Mouse (Mus musculus) spleen, postnatal 14 days (tissue): ENCODE results near the gene Dync1i1.
"Not testable (repeated sequence)": the region's sequence is repeated elsewhere in the genome, so short reads cannot be mapped to it uniquely, and the experiment has no call there.

Source experiments
- DNase-seq, 2 experiments: peaks; one replicate each; pipeline ENCODE4 v3.0.0; 2021 to 2022; ENCODE audit warnings: low spot score in 2 of 2

Gene Dync1i1

DNA sequence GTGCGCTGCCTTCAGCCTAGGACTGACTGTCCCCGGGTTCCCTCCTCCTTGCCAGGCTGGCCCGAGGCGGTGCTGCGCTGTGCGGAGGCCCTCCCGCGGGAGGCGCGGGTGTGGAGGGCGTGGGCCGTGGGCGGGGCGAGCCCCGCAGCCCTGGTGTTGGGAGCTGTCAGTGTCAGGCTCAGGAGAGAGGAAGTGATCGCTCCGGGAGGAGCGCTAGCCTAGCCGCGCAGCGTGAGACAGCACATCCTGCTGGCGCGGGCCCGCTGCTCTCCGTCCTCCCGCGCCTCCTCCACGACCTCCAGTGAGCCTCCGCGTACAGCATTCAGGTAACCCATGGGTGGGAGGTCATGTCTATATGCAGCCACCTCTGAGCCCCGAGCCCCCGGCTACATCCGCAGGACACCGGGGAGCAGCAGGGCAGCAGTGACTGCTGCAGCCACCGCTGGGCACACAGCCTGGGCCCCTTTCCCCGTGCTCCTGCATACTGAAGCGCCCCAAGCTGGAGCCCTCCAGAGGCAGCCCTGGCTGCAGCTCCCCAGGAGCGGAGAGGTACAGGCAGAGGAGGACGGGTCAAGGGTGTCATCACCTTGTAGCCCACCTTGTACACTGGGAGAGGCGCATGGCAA, at the start of gene Dync1i1:
Gene Dync1i1 (plus strand): TSS at position 29 of the 626 bp plus-strand sequence.
- DNase-seq, result no peak

DNA sequence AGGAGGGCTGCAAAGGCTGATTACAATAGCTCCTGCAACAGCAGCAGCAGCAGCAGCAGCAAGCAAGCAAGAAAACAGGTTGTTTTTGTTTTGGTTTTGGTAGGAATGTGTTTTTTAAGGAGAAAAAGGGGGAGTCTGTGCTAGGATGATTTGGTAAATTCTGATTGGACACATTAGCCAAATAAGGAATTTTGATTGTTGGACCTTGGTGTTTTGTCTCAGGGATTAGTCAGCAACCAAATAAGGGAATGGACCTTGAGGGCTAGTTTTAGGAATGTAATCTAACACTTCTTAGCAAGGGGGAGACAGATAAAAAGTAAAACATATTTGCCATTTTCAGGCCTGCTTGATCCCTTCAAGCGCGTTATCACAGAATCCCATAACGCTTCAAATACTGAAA, 45.7 kb upstream of the Dync1i1 start:
- no peak for DNase-seq

DNA sequence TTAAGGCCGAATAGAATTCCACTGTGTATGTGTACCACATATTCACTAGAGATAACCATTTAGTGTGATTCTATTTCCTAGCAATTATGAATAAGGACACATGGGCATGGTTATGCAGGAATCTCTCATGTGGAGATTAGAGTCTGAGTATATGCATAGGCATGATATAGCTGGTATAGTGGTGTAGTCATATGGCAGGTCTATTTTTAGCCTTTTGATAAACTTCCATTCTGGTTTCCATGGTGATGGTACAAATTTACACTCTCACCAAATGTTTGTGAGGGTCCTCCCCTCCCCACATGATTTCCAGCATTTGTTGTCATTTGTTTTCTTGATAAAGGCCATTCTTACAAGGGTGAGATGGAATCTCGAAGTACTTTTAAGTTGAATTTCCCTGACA, 23.6 kb upstream of the Dync1i1 start:
- no peak for DNase-seq

DNA sequence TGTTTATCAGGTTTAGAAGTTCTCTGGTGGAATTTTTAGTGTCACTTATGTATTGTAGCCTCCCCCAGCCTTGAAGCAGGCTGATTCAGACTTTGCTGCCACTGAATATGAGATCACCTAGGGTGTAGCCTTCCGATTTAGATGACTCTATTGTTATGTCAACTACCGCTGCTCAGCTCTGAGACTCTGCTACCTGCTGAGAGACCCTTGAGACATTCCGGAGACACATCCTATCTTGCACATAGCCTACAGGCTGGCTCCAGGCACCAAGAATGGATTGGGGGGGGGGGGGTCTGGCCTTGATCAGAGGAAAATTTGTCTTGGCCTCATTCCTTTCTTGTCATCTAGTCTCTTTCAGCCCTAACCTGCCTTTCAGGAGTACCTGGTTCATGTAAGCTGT, 17.5 kb upstream of the Dync1i1 start:
- not testable (repeated sequence) for DNase-seq

DNA sequence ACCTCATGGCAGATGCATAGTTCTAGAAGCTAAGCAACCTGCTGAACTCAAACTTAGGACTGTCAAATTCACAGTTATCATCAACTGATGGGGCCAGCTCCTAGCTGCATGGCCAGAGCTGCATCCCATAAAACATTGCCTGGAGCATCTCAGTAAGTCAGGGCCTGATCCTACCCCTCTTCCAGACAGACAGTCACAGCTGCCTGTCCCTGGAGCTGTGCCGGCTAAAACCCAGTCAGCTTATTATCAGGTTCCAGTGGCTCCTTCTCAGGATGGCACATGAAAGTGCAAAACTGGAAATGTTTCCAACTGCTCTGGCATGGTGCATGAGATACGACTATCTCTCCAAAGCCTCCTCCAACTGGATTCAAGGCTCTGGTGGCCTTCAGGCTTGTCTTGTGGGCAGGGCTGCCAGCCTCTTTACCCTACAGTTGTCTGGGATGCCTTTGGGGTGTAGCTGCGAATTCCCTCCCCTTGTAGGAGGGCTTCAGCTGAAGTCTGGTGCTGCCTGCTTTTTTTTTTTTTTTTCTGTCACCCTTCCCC, 15.3 kb upstream of the Dync1i1 start:
- no peak for DNase-seq

DNA sequence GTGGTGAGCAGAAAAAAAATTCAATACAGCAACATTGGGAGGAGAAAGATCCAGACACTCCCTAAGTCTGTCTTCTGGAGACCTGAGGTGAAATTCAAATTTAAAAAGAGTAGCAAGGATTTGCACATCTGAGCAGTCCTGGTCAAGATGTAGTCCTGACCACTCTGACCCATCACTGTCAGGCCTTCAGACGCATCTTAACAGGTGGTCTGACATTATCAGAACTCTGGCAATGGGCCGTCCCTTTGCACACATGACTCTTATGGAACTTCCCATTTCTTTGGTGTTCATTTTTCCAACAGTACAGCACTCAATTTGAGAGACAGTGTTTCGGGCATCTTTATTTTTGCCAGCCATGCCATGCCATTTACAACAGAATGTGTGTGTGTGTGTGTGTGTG, 12.8 kb upstream of the Dync1i1 start:
- no peak for DNase-seq

DNA sequence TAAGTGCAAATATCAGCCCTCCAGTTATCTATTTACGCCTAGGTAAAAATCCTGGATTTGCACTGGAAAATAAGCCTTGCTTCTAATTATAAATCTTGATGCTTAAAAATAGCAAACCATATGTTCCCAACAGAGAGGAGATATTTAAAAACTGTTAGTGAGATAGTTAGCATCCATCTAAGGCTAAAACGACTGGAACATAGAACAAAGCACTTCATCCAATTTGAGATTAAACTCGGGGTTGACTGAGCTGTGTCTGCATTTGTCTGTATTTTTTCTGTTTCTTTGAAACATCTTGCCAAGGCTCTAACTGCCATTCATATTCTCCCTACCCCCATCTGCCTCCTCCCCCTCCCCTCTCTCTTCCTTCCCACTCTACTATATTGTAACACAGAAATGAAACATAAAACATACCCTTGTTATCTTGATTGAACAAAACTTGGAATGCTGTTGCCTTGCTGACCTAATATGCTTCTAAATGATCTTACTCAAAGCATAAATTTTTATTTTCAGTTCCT, 10.3 kb upstream of the Dync1i1 start:
- no peak for DNase-seq

DNA sequence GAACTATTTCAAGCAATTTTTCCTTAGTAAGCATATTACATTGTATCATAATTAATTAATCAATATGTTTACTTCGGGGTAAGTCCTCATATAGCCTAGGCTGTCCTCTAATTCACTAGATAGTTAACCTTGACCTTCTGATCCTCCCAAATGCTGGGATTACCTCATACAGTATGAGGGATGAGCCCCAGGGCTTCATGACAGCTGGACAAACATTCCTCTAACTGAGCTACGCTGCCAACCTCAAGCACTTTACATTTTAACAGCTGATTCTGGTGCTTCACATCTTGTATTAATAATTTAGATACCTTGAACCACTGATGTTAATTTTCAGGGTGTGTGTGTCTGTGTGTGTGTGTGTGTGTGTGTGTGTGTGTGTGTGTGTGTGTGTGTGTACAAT, 6.5 kb upstream of the Dync1i1 start:
- no peak for DNase-seq

DNA sequence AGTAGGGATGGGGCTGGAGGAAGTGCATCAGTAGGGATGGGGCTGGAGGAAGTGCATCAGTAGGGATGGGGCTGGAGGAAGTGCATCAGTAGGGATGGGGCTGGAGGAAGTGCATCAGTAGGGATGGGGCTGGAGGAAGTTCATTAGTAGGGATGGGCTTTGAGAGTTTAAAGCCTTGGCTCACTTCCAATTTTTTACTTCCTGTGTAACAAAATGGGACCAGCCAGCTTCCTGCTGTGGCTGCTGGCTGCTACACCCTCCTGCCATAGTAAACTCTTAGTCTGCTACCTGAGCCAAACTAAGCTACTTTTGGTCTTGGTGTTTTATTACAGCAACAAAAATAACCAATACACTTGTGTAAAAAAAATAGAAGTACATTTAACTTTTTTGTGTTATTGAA, 4.7 kb upstream of the Dync1i1 start:
- not testable (repeated sequence) for DNase-seq

DNA sequence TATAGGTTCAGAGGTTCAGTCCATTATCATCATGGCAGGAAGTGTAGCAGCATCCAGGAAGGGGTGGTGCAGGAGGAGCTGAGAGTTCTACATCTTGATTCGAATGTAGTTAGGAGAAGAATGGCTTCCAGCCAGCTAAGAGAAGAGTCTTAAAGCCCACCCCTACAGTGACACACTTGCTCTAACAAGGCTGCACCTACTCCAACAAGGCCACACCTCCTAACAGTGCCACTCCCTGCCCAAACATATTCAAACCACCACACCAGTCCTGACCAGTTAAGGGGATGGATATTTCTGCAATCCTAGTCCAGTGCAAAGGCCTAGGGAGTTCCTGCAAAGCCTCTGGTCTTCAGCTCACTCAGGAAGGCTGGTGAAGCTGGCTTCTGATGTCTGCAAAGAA, 1.5 kb upstream of the Dync1i1 start:
- DNase-seq, result no peak

DNA sequence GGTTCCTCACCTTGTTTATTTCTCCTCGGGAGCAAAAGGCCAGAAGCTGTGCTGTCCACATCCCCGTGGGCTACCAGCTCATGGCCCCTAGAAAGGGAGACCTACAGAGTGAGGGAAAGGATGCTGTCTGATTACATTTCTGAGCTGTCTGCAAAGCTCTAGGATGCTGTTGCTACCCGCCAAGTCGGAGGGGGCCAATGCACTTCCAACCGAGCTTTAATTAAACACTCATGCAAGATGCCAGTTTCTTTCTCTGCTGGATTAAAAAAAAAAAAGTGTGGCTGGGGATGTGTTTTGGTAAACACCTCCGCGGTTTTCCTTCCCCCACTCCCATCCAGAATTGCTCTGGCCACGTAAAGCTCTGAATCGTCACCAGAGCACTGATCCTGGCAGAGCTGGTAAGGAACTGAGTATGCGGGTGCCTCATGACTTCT, 815 bp downstream of the Dync1i1 start:
- no peak for DNase-seq

DNA sequence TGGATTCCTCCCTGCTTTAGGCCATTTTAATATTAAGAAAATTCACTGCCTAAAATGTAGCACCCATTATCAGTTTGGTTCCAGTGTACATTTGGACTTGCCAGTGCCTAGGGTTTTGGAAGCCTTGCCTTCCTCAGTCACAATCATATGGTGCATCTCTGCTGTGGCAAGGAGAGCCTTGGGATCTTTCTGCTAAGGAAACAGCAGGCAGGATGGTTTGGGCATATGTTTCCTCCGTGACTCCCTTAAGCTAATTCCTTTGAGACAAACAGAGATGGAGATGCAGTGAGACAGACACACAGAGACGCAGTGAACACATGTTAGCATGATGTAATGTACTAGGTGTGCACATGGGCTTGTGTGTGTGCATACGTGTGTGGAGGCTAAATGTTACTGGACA, 7.8 kb downstream of the Dync1i1 start:
- no peak for DNase-seq

DNA sequence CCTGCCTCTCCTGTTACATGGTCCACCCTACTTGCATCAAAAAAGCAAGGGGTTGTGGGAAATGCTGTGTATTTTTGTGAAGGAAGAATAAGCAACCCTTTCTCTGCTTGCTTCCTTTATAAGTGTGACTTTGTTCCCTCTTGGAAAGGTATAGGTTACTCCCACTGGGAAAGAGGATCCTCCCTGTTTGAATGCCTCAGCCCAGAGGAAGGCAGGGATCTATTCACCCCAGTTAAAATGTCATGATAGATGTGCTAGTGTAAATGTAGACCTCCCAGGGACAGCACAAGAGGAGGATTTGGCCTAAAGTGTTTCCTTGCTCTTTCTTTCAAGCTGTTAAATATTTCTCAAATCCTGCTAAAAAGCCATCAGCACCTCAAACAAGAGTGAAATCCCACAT, 9.0 kb downstream of the Dync1i1 start:
- no peak for DNase-seq

DNA sequence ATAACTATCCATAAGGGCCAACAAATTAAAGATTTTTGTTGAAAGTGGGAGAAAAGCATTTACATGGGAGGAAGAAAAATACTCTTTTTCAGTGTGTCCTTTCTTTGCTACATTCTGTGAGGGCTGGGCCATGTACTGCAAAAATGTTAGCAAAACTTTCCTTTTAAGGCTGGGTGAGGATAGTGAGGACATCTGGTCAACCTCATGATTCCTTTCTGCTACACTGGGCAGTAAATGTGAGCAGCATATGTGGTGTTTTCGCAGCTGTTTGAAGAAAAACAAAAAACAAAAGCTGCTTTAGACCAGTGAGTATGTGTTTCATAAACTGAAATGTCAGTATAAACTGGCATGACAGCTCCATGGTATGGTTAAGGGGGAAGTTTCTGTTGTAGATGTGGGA, 9.4 kb downstream of the Dync1i1 start:
- no peak for DNase-seq

DNA sequence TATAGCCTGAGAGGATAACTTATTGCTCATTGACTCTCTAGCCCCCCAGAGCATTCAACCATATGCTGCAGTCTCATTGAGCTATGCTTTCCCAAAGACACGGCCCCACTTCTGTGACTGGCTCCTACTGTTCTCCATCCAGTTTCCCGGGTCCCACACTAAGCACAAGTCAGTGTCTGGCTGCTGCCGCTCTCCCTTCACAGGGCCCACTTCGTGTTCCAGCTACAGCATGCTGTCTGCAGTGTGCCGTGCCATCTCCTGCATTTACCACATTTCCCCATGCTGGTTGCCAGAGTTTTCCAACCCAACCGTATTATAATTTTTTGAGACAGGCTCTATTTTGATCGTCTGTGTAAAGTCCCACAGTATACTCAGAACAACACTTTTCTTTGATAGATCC, 14.3 kb downstream of the Dync1i1 start:
- no peak for DNase-seq

DNA sequence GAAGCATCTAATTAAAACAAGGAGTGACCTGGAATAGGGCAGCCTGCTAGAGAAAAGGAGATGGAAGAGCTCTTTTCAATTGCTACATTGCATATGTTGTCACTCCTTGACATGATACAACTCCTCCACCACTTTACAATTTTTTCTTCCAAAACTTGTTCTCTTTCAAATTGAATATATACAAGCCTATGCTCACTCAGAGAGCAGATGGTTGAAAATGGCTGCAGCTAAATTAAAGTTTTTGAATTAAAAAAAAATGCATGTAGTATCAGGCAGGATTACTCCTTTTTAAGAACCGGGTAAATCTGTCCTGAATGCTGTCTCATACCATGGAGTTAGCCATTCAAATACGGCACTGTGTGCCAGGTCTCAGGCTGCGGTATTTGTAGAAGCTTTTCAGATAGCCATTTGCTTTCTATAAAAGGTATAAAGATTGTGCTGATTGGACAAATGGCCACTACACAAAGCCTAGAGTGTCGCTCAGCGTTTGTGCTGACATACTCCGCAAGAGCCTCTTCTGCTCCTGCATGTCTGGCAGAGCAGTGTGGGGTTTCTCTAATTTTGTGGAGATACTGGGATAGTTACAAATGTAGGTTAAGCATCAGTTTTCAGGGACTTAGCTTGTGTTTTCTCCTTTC, 16.1 kb downstream of the Dync1i1 start:
- no peak for DNase-seq

DNA sequence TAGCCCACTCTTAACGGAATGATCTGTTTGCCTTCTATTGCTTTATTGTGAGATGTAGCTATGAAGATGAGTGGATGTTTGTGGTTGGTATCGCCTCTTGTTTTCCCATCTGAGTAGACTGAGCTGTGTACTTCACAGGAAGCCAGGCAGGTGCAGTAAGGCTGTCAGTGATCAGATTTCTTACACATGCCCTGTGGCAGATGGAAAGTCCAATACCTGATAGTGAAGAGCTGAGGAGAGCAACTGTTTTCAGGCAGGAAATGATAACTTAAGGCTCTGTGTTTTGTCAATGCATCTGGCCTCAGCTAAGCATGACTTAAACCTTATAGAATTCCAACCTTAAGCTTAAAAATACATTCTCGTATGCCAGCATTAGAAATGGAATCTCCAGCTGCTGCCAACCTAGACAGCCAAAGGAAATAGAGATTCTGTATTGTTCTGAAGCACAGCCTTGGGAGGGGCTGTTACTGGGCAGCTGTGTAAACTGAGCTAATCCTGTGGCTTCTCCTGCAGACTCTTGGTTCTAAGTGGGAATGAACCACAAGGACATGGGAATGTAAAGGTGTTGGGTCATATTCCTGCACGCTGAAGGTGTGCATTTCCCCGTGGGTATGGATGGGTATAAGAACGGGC, 24.8 kb downstream of the Dync1i1 start:
- no peak for DNase-seq

DNA sequence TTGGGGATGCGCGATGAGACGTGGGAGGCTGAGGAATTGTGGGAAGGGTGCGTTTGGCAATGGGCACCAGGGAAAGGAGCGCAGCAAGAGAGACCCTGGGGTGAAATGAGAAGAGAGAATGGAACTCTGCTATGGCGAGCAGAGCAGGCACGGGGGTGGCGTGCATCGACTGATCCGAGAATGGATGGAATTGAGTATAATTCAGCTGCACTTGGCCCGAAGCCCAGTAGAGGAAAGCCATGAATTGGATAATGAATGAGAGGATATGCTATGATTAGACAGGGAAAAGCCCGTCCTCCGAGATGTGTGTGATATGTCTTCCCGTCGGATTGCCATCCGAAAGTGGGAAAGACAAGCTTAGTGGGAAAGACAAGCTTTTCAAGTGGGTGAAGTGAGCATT, 26.7 kb downstream of the Dync1i1 start:
- no peak for DNase-seq

DNA sequence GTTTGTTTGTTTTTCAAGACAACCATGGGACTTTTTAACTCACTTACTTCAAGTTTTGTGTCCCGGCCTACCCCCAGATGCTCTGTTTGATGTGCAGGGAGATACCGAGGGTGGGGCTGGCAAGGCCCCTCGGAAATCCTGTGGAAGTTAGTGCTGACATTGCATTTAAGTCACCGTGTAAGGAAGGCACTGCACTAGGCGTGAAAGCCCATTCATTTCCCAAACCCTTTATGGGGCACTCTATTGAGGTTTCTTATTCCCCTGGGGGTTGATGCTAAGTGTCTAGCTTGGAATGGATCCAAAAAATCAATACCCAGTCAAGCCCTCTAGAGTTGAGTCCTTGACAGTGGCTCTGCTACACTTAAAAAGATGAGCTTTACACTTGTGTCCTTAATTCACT, 27.2 kb downstream of the Dync1i1 start:
- no peak for DNase-seq

DNA sequence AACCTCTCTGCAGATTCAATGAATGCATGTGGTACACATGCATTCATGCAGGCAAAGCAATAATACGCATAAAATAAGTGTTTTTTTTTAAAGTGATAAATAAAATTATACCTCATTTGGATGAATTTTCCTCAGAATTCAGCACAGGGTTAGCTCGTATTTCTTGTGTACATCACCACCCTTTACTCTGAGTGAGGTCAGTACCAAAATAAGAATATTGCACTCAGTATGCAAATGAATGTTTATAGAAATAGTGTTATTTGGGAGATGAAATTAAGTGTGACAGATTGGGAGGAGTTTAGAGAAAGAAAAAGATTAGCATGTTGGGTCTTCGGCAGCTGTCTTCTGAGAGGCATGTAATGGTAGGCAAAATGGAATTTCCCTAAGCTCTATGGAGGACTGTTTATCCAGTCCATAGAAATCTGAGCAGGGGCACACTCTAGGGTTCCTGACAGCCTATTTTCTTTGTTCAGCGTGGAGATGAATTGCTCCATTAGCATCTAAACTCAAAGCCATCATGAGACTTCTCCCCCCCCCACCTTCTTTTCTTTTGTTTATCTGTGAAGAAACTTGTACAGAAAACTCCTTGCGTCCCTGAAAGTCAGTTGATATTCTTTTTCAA, 31.2 kb downstream of the Dync1i1 start:
- DNase-seq, result no peak

DNA sequence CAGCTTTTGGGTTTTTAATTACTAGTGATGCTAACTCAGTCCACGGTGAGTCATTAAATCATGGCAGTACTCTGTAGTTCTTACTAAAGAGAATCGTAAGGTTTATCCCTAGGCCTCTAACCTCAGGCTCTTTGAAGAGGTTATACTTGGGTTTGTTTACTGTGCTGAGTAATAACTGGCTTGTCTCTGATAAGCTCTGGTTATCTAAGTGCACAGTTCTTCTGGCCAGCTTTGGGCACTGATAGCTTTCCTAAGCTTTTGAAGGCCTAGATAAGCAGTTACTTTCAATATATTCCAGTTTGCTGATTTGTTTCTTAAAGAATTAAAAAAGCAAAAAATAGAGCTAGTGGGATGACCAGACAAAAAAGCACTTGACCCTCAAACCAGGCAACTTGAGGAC, 37.5 kb downstream of the Dync1i1 start:
- no peak for DNase-seq

DNA sequence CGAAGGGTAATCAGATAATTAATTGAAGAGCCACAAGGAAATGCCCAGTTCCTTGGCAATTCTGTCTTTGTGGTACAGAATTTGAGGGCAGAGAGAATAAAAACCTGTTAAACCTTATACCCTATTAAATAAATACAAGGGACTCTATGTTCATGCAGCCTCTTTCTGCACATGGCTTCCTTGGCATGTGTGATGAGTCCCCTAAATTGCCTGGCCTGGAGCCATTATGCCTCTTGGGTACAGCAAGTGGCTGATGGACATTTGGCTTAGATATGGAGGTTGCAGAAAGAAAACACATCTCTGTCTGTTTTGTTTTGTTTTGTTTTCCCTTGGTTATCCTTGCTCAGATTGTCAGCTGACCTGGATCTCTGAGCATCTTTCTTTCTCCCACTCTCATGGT, 43.1 kb downstream of the Dync1i1 start:
- DNase-seq, result no peak
